Mouse (Mus musculus) heart, adult 8-10 months (tissue): ENCODE results near the gene Magix. TPM values are rescaled to one million over a fixed set of nuclear protein-coding genes. Genes with fewer than 3 reads are reported as not detected.
A peak's percentile ranks its signal among the peaks of the same experiment; 100 is the strongest.
"Not testable (repeated sequence)": the region's sequence is repeated elsewhere in the genome, so short reads cannot be mapped to it uniquely, and the experiment has no call there.

Source experiments
- DNase-seq: peaks from one replicate; pipeline ENCODE4 v3.0.0; 2022; ENCODE audit warnings: low spot score
- total RNA-seq, 4 experiments: library from RNA; stranded (reverse); gene quantifications; 2 replicates each; pipeline ENCODE4 v1.2.4; 2022

Gene Magix
- 10 to 100 TPM; 26.1 to 30.3 (median 28.8) TPM for total RNA-seq

- DNase-seq = no peak
These were observed at the start of gene Magix for GRCm38 (mm10) chrX:7680864-7681263. TSS of gene Magix (minus strand) at chrX:7681251.

DNA sequence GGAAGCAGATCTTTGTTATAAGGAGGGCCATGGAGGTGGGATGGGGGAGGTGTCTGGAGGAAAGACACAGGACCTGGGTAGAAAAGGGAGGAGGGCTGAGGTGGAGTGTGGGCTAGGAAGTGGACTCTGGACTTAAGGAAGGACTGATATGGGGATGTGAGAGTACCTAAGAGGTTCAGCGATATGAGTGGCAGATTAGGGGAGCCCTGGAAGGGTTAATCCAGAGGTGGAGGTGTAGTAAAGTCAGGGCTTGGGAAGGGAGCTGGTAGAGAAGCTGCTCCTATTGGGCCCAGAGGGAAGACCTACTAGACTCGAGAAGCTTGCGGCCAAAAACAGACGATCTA, 47.8 kb upstream of the Magix start:
- DNase-seq = no peak

GRCm38 (mm10) chrX:7728215-7728921, 47.3 kb upstream of the Magix start, which contains the start of gene Praf2:
TSS of gene Praf2 (plus strand) at chrX:7728439.
- DNase-seq = peak; percentile 82

GRCm38 (mm10) chrX:7727176-7727575, 46.1 kb upstream of the Magix start:
- DNase-seq = no peak

GRCm38 (mm10) chrX:7725841-7726240, 44.8 kb upstream of the Magix start:
- no peak for DNase-seq

GRCm38 (mm10) chrX:7724135-7724534, 43.1 kb upstream of the Magix start:
- no peak for DNase-seq

DNA sequence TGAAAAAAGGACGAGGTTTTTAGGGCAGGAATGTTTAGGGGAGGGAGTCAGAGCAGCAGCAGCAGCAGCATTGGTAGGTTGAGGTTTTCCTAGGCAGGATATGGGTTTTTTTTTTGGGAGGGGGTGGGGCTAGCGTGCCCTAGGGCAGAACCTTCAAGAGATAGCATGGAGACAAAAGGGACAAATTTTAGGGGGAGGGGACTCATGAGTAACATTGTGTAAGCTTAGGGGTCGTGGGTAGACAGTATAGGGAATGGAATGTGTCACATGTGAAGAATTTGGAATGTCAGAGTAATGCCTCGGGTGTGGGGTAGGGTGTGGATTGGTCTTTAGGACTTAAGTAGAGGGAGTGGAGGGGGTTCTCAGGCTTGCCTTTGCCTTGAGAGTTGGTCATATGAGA, 41.6 kb upstream of the Magix start:
- DNase-seq = no peak

DNA sequence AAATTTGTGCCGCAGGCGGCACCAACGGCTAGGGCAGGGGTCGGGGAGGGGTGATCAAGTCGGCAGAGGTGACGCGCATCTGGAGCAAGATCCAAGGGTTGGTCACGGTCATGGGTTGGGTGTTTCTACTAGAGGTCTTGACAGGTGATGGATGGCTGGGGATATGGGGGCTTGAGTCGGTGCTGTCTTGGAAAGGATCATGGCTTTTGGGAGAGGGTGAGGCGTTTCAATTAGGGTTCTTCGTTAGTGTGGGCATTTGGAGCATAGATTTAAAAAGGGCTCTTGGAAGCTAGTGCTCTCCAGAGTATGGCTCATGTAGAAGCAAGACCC, 41.2 kb upstream of the Magix start:
- DNase-seq = no peak

DNA sequence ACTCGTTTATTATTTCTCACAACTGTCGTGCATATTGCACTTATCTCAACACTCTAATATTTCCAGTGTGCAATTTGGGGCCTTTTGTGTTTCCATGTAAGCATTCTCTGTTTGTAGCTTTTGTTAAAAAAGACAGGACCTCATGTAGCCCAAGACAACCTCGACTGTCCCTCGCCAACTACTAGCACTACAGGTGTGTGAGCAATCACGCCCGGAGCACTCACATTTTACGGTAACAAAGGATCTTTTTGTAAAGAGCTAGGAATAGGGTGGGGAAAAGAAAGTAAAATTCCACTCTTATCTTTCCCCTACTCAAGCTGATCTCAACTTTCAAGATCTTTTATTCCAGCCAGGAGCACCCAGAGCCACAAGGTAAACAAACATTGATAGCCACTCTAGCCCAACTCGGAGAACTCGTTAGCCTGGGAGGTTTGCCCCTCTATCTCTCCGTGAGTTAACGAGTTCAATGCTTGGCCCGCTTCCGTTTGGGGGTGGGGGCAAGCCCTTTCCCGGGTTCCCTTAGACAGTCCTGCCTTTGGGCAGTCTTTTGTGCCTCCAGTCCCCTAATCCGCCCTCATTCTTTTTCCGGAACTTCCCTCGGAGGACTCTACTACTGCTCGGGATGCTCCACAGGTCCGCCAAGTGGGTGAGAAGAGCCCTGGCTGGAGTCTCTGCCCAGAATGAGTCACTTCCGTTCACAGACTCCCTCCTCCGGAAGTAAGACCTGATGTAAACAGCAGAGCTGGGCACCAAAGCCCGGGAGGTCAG, 40.6 kb upstream of the Magix start, which contains the start of gene Gm45208:
Gene Gm45208 (plus strand): TSS at position 732 of the 768 bp plus-strand sequence.
- DNase-seq = peak; percentile 81

- not testable (repeated sequence) for DNase-seq
These were observed 35.0 kb upstream of the Magix start for GRCm38 (mm10) chrX:7716058-7716457.

DNA sequence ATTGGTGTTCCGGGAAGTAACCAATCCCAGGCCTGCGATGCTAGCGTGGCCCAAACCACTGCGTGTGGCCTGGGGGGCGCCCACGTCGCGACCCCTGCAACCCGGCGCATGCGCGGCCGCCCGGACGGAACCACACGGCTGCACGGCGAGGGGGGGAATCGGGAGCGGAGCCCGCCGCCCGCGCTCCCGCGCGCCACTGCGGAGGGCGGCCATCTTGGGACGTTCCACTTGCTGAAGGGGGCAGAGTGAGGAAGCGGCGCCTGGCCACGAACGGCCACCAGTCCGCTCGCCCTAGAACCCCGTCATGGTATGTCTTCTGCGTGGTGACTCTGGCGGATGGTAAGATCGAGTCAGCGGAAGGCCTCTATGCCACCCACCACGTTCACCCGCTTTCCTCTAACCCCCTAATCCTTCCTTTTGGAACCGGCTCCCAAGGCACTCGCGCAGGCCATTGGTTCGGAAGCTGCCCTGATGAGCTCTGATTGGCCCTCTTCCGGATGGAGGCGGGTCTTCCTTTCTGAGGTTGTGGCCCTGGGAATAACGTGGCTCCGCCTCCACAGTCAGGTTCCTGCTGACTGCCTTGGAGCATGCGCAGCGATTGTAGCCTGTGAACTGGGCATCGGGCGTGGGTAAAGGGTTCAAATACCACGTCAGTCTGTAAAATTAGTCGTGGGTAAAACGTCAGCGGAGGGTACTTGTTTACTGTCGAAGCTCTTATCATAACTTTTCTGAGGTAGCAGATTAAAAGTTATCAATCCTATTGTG, 33.3 kb upstream of the Magix start, which contains the start of gene Wdr45:
Gene Wdr45 (plus strand): TSS at position 199 of the 765 bp plus-strand sequence.
- peak; percentile 92 for DNase-seq

DNA sequence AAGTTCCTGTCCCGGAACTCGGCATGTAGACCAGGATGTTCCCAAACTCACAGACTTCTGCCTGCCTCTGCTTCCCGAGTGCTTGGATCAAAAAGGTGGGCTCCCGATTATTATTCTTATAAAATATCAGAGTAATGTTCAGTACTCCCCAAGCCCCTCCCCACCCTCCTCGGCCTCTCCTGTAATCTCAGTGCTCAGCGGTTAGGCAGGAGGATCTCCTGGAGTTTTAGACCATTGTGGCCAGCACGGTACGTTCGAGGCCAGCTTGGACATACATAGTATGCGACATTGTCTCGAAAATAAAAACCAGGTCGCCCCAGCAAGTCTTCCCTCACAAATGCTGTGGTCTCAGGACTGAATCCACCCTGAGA, 32.7 kb upstream of the Magix start:
- DNase-seq = not testable (repeated sequence)

GRCm38 (mm10) chrX:7696954-7697381, 15.9 kb upstream of the Magix start, which contains the start of gene Gpkow:
TSS of gene Gpkow (plus strand) at chrX:7697131.
- DNase-seq = peak; percentile 89

DNA sequence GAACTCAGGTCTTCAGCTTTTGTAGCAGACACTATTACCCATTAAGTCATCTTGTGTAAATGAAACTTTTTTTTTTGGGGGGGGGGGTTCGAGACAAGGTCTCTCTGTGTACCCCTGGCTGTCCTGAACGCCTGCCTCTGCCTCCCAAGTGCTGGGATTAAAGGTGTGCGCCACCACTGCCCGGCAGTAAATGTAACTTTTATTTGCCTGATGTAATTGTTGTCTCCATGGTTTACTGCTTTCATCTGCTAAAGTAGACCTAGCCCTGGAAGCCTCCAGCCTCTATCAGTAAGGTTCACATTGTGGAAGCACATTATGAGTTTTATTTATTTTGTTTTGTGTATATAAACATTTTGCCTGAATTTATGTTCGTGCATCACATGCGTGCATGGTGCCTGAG, 15.5 kb upstream of the Magix start:
- DNase-seq = no peak

GRCm38 (mm10) chrX:7692862-7693261, 11.8 kb upstream of the Magix start:
- DNase-seq = peak; percentile 28

DNA sequence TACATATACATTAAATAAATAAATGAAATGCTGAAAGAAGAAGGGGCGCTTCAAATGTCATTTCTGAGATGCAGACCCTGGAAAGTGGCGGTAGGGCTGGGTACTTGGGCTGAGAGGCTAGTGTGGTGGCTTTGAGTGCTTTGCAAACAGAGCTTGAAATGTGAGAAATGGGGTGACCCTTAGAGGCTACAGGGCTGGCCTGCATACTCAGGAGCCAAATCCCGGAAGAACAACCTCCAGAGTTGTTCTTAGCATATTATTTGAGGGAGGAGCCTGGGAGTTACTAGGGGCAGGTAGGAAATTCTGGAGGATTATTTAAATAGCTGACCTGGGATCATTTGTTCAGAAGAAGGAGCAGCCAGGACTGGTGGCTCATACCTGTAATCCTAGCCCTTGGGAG, 9.4 kb upstream of the Magix start:
- DNase-seq = no peak

GRCm38 (mm10) chrX:7688321-7688720, 7.3 kb upstream of the Magix start:
- DNase-seq = no peak

- DNase-seq = no peak
These were observed 1.0 kb downstream of the Magix start for GRCm38 (mm10) chrX:7680057-7680412.

DNA sequence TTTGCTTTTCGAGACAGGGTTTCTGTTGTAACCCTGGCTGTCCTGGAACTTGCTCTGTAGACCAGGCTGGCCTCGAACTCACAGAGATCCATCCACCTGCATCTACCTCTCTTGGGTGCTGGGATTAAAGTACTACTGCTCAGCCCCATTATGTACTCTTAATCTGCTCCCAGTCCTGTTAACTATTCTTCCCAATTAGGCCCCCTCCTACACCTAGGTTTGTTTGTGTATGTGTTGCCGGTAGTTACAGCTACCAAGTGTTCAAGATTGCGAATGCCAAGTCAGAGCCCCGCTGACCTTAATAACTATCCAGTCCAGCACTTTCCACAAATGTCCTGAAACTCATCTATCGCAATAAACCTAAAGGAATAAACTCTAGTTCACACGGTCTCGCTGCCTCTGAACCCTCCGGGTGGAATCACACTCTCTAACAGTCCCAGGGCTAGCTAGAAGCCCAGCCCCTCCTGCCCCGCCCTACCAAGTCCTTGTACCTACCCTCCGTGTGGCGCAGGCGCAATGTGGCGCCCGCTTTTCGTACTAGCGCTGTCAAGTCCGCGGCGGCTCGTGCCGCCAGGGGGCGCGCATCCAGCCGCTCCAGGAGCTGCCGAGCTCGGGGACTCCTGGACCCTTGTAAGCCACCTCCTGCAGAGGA, 1.5 kb downstream of the Magix start:
- peak; percentile 85 for DNase-seq

- DNase-seq = no peak
These were observed 2.1 kb downstream of the Magix start for GRCm38 (mm10) chrX:7678986-7679385.

- DNase-seq = no peak
These were observed 6.1 kb downstream of the Magix start for GRCm38 (mm10) chrX:7675001-7675380.
